Mouse (Mus musculus): ENCODE data around the gene Rab11fip3. TPM values are rescaled to one million over a fixed set of nuclear protein-coding genes. Genes with fewer than 3 reads are reported as not detected.
A peak's percentile ranks its signal among the peaks of the same experiment; 100 is the strongest.

Gene Rab11fip3
- polyA plus RNA-seq, 1 experiment from 2014 or later, result 28.6 TPM

DNA sequence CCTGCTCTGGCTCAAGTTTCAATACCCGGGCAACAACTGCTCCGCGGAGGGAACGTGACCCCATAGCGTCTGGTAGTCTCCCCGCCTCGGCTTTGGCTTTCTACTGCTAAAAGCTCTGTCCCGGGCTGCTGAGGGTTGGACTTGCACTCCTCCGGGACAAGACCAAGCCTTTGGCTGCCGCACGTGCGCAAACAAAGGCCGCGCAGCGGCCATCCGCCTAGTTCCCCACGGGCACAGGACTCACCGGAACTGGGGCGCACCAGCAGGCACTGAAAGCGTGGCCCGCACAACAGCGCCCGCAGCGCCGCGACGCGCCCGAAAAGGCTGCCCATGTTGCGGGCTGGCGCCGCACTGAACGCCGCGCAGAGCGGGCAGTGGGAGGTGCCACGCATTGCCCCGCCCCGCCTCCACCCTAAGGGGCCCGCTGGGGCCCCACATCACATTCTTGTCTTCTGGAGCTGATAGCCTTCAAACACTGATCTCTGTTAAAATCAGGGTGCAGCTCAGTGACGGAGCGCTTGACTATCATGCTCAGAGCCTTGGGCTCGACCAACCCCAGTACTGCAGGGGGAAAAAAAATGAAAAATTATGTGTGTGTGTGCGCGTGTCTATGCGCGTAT is 25.9 kb upstream of the Rab11fip3 start, which contains the start of gene Nme4:
Gene Nme4 (minus strand): TSS at position 482 of the 620 bp plus-strand sequence.
- 2% methylated on average over 47 of the region's 47 CpGs for WGBS
- peak; percentile 70; the same call in 1 of the 2 replicates for ATAC-seq (ENCODE audit: low FRiP score, low TSS enrichment)
- peaks cover 2% of the 10 kb centered on the region; the same call in 1 of the 2 replicates for H3K4me1 ChIP-seq (ENCODE audit: control insufficient read depth, insufficient read depth, low read length)

GRCm38 (mm10) chr17:26094531-26095110 is 25.3 kb upstream of the Rab11fip3 start:
- peak overlapping the region; percentile 55; the same call in 1 of the 2 replicates for H3K27ac ChIP-seq (replicated peaks; ENCODE audit: low read depth, low read length)
- WGBS, result 27% methylated on average over 9 of the region's 9 CpGs
- peak overlapping the region; percentile 86 for H3K4me2 ChIP-seq (ENCODE audit: low read length)
- H3K9ac ChIP-seq (replicated peaks; ENCODE audit: low read length), result peak overlapping the region; percentile 71
- no peaks in the 10 kb centered on the region for H3K27me3 ChIP-seq (ENCODE audit: control insufficient read depth, insufficient read depth, low read length)
- ATAC-seq (ENCODE audit: low FRiP score, low TSS enrichment) (no peak), DNase-seq (no peak)
- H3K4me3 ChIP-seq (replicated peaks; ENCODE audit: low read depth, low read length), result peak overlapping the region; percentile 56
- no peaks in the 10 kb centered on the region for H3K36me3 ChIP-seq (ENCODE audit: control insufficient read depth, insufficient read depth, low read length)
- peaks cover 3% of the 10 kb centered on the region; the same call in 1 of the 2 replicates for H3K4me1 ChIP-seq (ENCODE audit: control insufficient read depth, insufficient read depth, low read length)
- no peaks in the 10 kb centered on the region for H3K9me3 ChIP-seq (ENCODE audit: control insufficient read depth, low read length)

More for the DNA sequence above, 25.9 kb upstream of the Rab11fip3 start, which contains the start of gene Nme4:
- no peaks in the 10 kb centered on the region for H3K9me3 ChIP-seq (ENCODE audit: control insufficient read depth, low read length)
- H3K9ac ChIP-seq (replicated peaks; ENCODE audit: low read length), result peak within 1 kb of the TSS; percentile 71
- no peaks in the 10 kb centered on the region for H3K36me3 ChIP-seq (ENCODE audit: control insufficient read depth, insufficient read depth, low read length)
- H3K27ac ChIP-seq (replicated peaks; ENCODE audit: low read depth, low read length), result peak within 1 kb of the TSS; percentile 55
- no peaks in the 10 kb centered on the region for H3K27me3 ChIP-seq (ENCODE audit: control insufficient read depth, insufficient read depth, low read length)
- H3K4me2 ChIP-seq (ENCODE audit: low read length), result peak within 1 kb of the TSS; percentile 86
- peak; percentile 81 for DNase-seq
- peak within 1 kb of the TSS; percentile 56 for H3K4me3 ChIP-seq (replicated peaks; ENCODE audit: low read depth, low read length)

DNA sequence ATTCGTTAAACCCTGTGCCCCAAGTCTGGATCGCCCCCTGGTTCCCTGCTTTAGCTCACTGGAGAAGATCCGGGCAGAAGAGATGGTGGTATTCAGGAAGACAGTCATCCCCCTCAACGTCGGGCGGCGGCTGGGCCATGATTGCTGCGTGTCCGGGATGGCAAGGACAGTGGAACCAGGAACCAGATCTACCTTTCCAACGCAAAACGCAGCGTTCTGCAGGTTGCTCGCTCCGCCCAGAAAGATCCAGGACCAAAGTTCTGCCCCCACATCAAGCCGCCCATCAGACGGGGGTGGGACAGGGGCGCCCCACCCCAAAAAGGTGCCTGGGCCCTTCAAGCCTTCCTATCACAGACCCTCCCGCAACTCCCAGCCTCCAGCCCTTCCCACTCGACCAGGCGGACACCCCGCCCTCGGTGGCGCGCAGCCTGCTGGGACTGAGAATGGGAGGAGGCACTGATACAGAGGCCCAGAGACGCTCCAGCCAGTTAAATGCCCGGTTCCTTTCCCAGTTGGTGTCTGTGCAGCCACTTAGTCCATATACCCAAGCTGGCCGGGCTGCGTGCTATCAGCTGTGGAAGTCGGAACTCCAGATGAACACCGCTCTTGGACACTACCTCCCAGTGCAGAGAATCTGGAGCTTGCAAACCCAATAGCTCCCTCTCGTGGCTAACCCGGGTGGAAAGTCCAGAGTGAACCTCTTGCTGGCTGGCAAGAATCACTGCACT is 20.7 kb upstream of the Rab11fip3 start, which contains the start of gene Decr2:
Gene Decr2 (minus strand): TSS at position 433 of the 728 bp plus-strand sequence.
- ATAC-seq (ENCODE audit: low FRiP score, low TSS enrichment), result peak; percentile 76; the same call in 1 of the 2 replicates
- no peaks in the 10 kb centered on the region for H3K27me3 ChIP-seq (ENCODE audit: control insufficient read depth, insufficient read depth, low read length)
- no peaks in the 10 kb centered on the region for H3K36me3 ChIP-seq (ENCODE audit: control insufficient read depth, insufficient read depth, low read length)
- peak within 1 kb of the TSS; percentile 69 for H3K9ac ChIP-seq (replicated peaks; ENCODE audit: low read length)
- peak within 1 kb of the TSS; percentile 77 for H3K27ac ChIP-seq (replicated peaks; ENCODE audit: low read depth, low read length)
- peak; percentile 96 for DNase-seq
- H3K4me1 ChIP-seq (ENCODE audit: control insufficient read depth, insufficient read depth, low read length), result 0 out of 2 replicates have a peak, but pooled peaks cover 5% of the 10 kb centered on the region
- H3K9me3 ChIP-seq (ENCODE audit: control insufficient read depth, low read length), result no peaks in the 10 kb centered on the region
- peak within 1 kb of the TSS; percentile 62 for H3K4me2 ChIP-seq (ENCODE audit: low read length)
- 2% methylated on average over 32 of the region's 32 CpGs for WGBS
- peak within 1 kb of the TSS; percentile 46 for H3K4me3 ChIP-seq (replicated peaks; ENCODE audit: low read depth, low read length)

GRCm38 (mm10) chr17:26087059-26087564 is 17.8 kb upstream of the Rab11fip3 start:
- DNase-seq (no peak), ATAC-seq (ENCODE audit: low FRiP score, low TSS enrichment) (no peak)
- no peak overlapping the region for H3K27ac ChIP-seq (replicated peaks; ENCODE audit: low read depth, low read length)
- 95% methylated on average over 9 of the region's 9 CpGs for WGBS
- H3K4me1 ChIP-seq (ENCODE audit: control insufficient read depth, insufficient read depth, low read length), result 0 out of 2 replicates have a peak, but pooled peaks cover 2% of the 10 kb centered on the region
- no peaks in the 10 kb centered on the region for H3K9me3 ChIP-seq (ENCODE audit: control insufficient read depth, low read length)
- H3K4me2 ChIP-seq (ENCODE audit: low read length), result no peak overlapping the region
- no peak overlapping the region for H3K4me3 ChIP-seq (replicated peaks; ENCODE audit: low read depth, low read length)
- peaks cover 5% of the 10 kb centered on the region; the same call in 1 of the 2 replicates for H3K36me3 ChIP-seq (ENCODE audit: control insufficient read depth, insufficient read depth, low read length)
- no peak overlapping the region for H3K9ac ChIP-seq (replicated peaks; ENCODE audit: low read length)
- no peaks in the 10 kb centered on the region for H3K27me3 ChIP-seq (ENCODE audit: control insufficient read depth, insufficient read depth, low read length)

DNA sequence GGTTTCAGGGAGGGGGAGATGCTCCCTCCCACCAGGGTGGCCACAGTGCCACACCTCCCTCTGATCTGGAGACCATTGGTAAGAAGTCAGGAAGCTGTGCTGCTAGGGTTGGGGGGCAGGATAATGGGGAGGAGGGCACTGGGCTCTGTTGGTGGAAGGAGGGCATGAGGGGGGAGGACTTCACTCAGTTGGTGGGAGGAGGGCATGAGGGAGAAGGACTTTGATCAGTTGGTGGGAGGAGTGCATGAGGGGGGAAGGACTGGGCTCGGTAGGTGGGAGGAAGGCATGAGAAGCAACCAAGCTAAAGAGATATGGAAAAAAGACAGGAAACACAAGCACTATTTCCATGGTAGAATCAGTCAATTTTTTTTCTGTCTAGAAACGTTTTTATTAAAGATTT is 11.5 kb upstream of the Rab11fip3 start:
- no peak for ATAC-seq (ENCODE audit: low FRiP score, low TSS enrichment)

GRCm38 (mm10) chr17:26078851-26079250 is 9.5 kb upstream of the Rab11fip3 start:
- no peak overlapping the region for H3K4me2 ChIP-seq (ENCODE audit: low read length)
- no peaks in the 10 kb centered on the region for H3K4me1 ChIP-seq (ENCODE audit: control insufficient read depth, insufficient read depth, low read length)
- peaks cover 8% of the 10 kb centered on the region; the same call in 1 of the 2 replicates for H3K36me3 ChIP-seq (ENCODE audit: control insufficient read depth, insufficient read depth, low read length)
- no peaks in the 10 kb centered on the region for H3K9me3 ChIP-seq (ENCODE audit: control insufficient read depth, low read length)
- H3K27ac ChIP-seq (replicated peaks; ENCODE audit: low read depth, low read length), result no peak overlapping the region
- WGBS, result 73% methylated on average over 2 of the region's 2 CpGs
- DNase-seq (no peak), ATAC-seq (ENCODE audit: low FRiP score, low TSS enrichment) (no peak)
- H3K9ac ChIP-seq (replicated peaks; ENCODE audit: low read length), result no peak overlapping the region
- H3K27me3 ChIP-seq (ENCODE audit: control insufficient read depth, insufficient read depth, low read length), result no peaks in the 10 kb centered on the region
- no peak overlapping the region for H3K4me3 ChIP-seq (replicated peaks; ENCODE audit: low read depth, low read length)

More for the DNA sequence above, 11.5 kb upstream of the Rab11fip3 start:
- no peaks in the 10 kb centered on the region for H3K27me3 ChIP-seq (ENCODE audit: control insufficient read depth, insufficient read depth, low read length)
- peaks cover 8% of the 10 kb centered on the region; the same call in 1 of the 2 replicates for H3K36me3 ChIP-seq (ENCODE audit: control insufficient read depth, insufficient read depth, low read length)
- no peaks in the 10 kb centered on the region for H3K4me1 ChIP-seq (ENCODE audit: control insufficient read depth, insufficient read depth, low read length)
- DNase-seq, result no peak
- no peak overlapping the region for H3K4me2 ChIP-seq (ENCODE audit: low read length)
- WGBS, result 49% methylated on average over 2 of the region's 2 CpGs
- no peak overlapping the region for H3K9ac ChIP-seq (replicated peaks; ENCODE audit: low read length)
- H3K27ac ChIP-seq (replicated peaks; ENCODE audit: low read depth, low read length), result no peak overlapping the region
- H3K4me3 ChIP-seq (replicated peaks; ENCODE audit: low read depth, low read length), result no peak overlapping the region
- no peaks in the 10 kb centered on the region for H3K9me3 ChIP-seq (ENCODE audit: control insufficient read depth, low read length)

DNA sequence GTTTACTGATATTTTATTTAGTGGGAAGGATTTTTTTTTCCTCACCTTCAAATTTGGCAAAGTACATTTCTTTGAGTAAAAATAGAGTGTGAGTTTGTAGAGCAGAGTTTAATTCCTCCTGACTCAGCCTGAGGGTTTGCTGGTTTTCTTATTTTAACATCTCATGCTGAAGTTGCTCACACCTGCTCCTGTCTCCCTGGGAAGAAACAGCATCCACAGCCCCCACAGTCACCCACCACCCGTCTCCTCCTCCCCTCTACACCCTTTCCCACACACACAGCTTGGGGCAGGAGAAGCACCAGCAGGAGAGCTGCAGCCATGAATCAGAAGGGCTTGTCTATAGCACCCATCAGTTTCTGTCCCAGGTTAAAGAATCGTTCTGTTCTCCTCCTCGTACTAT is 5.9 kb upstream of the Rab11fip3 start:
- no peak for DNase-seq
- Histone ChIP-seq H3K36me3 (ENCODE audit: control insufficient read depth, insufficient read depth, low read length) (no peaks in the 10 kb centered on the region), H3K27ac (replicated peaks; ENCODE audit: low read depth, low read length) (no peak overlapping the region), H3K9me3 (ENCODE audit: control insufficient read depth, low read length) (no peaks in the 10 kb centered on the region), H3K4me1 (ENCODE audit: control insufficient read depth, insufficient read depth, low read length) (peaks cover under 1% of the 10 kb centered on the region; the same call in 1 of the 2 replicates), H3K4me2 (ENCODE audit: low read length) (no peak overlapping the region), H3K27me3 (ENCODE audit: control insufficient read depth, insufficient read depth, low read length) (no peaks in the 10 kb centered on the region), H3K4me3 (replicated peaks; ENCODE audit: low read depth, low read length) (no peak overlapping the region), H3K9ac (replicated peaks; ENCODE audit: low read length) (no peak overlapping the region)
- WGBS, result 64% methylated on average over 3 of the region's 3 CpGs
- ATAC-seq (ENCODE audit: low FRiP score, low TSS enrichment), result no peak

DNA sequence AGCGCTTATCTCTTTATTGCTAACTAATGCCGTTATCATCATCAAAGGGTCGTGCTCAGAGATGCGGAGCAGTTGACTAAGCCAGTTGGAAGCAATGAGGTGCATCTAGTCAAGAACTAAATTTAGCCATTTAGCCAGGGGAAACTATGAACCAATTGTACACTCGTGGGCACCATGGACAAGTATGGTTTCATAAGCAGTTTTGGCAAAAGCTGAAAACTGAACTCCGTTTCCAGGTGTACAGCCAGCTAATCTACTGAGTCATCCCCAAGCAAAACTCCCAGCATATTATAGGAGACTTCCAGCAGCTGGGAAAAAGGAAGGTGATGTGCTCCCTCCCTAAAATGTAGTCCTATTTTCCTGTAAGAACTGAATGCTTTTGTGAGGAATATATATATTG is 781 bp upstream of the Rab11fip3 start:
- ATAC-seq (ENCODE audit: low FRiP score, low TSS enrichment), result no peak
- Histone ChIP-seq H3K9me3 (ENCODE audit: control insufficient read depth, low read length) (no peaks in the 10 kb centered on the region), H3K4me1 (ENCODE audit: control insufficient read depth, insufficient read depth, low read length) (peaks cover 26% of the 10 kb centered on the region), H3K4me3 (replicated peaks; ENCODE audit: low read depth, low read length) (peak overlapping the region; percentile 83), H3K9ac (replicated peaks; ENCODE audit: low read length) (0 out of 2 replicates have a peak overlapping the region, but pooled peaks have one; percentile 91), H3K4me2 (ENCODE audit: low read length) (peak overlapping the region; percentile 100), H3K27me3 (ENCODE audit: control insufficient read depth, insufficient read depth, low read length) (no peaks in the 10 kb centered on the region), H3K36me3 (ENCODE audit: control insufficient read depth, insufficient read depth, low read length) (peaks cover 2% of the 10 kb centered on the region), H3K27ac (replicated peaks; ENCODE audit: low read depth, low read length) (no peak overlapping the region)
- DNase-seq, result no peak
- WGBS, result 39% methylated on average over 6 of the region's 6 CpGs

Measured in midbrain, embryonic 14.5 days (tissue).